8 mouse cellular contexts compared by ENCODE assay signal in genomic region chr9:63716150-63717138, GRCm38 (mm10). TPM values are rescaled to one million over a fixed set of nuclear protein-coding genes. Genes with fewer than 3 reads are reported as not detected.
DNase-seq lines count a peak whose midpoint lies in the region; ATAC-seq and TF ChIP-seq lines count a peak whose summit lies in the region.

No protein-coding gene starts in this region.

- H3K27ac ChIP-seq in forebrain, postnatal 0 days (ENCODE audit: low read depth, low read length) = no peak overlapping the region
- H3K27ac ChIP-seq in forebrain, embryonic 11.5 days (ENCODE audit: low read depth, low read length) = no peak overlapping the region
- H3K27ac ChIP-seq in heart, embryonic 11.5 days (ENCODE audit: low read depth, low read length) = peak overlapping the region; percentile 84
- H3K27ac ChIP-seq in kidney, postnatal 0 days = peak overlapping the region; percentile 44

- H3K4me1 ChIP-seq in forebrain, postnatal 0 days (ENCODE audit: insufficient read depth) = no peaks in the 10 kb centered on the region
- H3K4me1 ChIP-seq in forebrain, embryonic 11.5 days (replicated peaks; ENCODE audit: control insufficient read depth, insufficient read depth, low read length) = peaks cover 4% of the 10 kb centered on the region; the same call in 1 of the 2 replicates
- H3K4me1 ChIP-seq in heart, embryonic 11.5 days (ENCODE audit: control insufficient read depth, insufficient read depth, low read length) = peaks cover 90% of the 10 kb centered on the region
- H3K4me1 ChIP-seq in kidney, postnatal 0 days (replicated peaks; ENCODE audit: insufficient read depth, low read length) = peaks cover 54% of the 10 kb centered on the region

- no peak overlapping the region for H3K4me3 ChIP-seq in forebrain, postnatal 0 days (ENCODE audit: low read depth, low read length)
- H3K4me3 ChIP-seq in forebrain, embryonic 11.5 days (ENCODE audit: low read depth, low read length) = no peak overlapping the region
- H3K4me3 ChIP-seq in heart, embryonic 11.5 days (ENCODE audit: low read depth, low read length) = no peak overlapping the region
- H3K4me3 ChIP-seq in kidney, postnatal 0 days (replicated peaks; ENCODE audit: low read depth, low read length) = no peak overlapping the region

- peak; percentile 38; the same call in 1 of the 2 replicates for ATAC-seq in forebrain, postnatal 0 days
- no peak for ATAC-seq in forebrain, embryonic 11.5 days (replicated peaks; ENCODE audit: low FRiP score)
- ATAC-seq in heart, embryonic 11.5 days (replicated peaks; ENCODE audit: insufficient number of reproducible peaks, low FRiP score, low TSS enrichment) = peak; percentile 74
- ATAC-seq in kidney, postnatal 0 days (replicated peaks; ENCODE audit: low FRiP score, low read depth) = peak; percentile 81

- no peak for TF ChIP-seq CTCF in forebrain, postnatal 0 days (IDR thresholded peaks at IDR 0.05; ENCODE audit: low read depth)
- no peak for TF ChIP-seq CTCF in brain, embryonic 14.5 days (IDR thresholded peaks at IDR 0.05; ENCODE audit: borderline replicate concordance, extremely low read depth, insufficient read depth, insufficient read length)
- no peak for TF ChIP-seq CTCF in kidney, postnatal 0 days (IDR thresholded peaks at IDR 0.05; ENCODE audit: low read depth)

- DNase-seq in forebrain, postnatal 0 days = peak; percentile 39
- DNase-seq in forebrain, embryonic 11.5 days (ENCODE audit: low spot score) = no peak
- DNase-seq in brain, embryonic 14.5 days (ENCODE audit: low read depth) = peak; percentile 70
- DNase-seq in kidney, postnatal 0 days (ENCODE audit: low spot score) = peak; percentile 94
- DNase-seq in lung, postnatal 4 days = peak; percentile 88 to 93
- peak; percentile 56 to 70 for DNase-seq in urinary bladder, postnatal 4 days (ENCODE audit: low spot score in 2 of 2)
- DNase-seq in frontal cortex, postnatal 25 days (ENCODE audit: low spot score in 2 of 2) = no peak

- H3K27me3 ChIP-seq in forebrain, postnatal 0 days (ENCODE audit: insufficient read depth, low read length) = no peaks in the 10 kb centered on the region
- no peaks in the 10 kb centered on the region for H3K27me3 ChIP-seq in forebrain, embryonic 11.5 days (ENCODE audit: control insufficient read depth, insufficient read depth, low read length)
- no peaks in the 10 kb centered on the region for H3K27me3 ChIP-seq in heart, embryonic 11.5 days (ENCODE audit: control insufficient read depth, insufficient read depth, low read length)
- no peaks in the 10 kb centered on the region for H3K27me3 ChIP-seq in kidney, postnatal 0 days (ENCODE audit: insufficient read depth, low read length)

- no peak for TF ChIP-seq POLR2A in brain, embryonic 14.5 days (IDR thresholded peaks at IDR 0.05; ENCODE audit: borderline replicate concordance, extremely low read depth, insufficient read depth, insufficient read length, poor library complexity, severe bottlenecking)

- H3K36me3 ChIP-seq in forebrain, postnatal 0 days (ENCODE audit: insufficient read depth) = no peaks in the 10 kb centered on the region
- H3K36me3 ChIP-seq in forebrain, embryonic 11.5 days (ENCODE audit: control insufficient read depth, insufficient read depth, low read length) = no peaks in the 10 kb centered on the region
- no peaks in the 10 kb centered on the region for H3K36me3 ChIP-seq in heart, embryonic 11.5 days (ENCODE audit: control insufficient read depth, insufficient read depth, low read length)
- no peaks in the 10 kb centered on the region for H3K36me3 ChIP-seq in kidney, postnatal 0 days (ENCODE audit: insufficient read depth, low read length)

- H3K4me2 ChIP-seq in forebrain, postnatal 0 days (ENCODE audit: low read depth) = no peak overlapping the region
- no peak overlapping the region for H3K4me2 ChIP-seq in forebrain, embryonic 11.5 days (ENCODE audit: low read depth, low read length, severe bottlenecking)
- peak overlapping the region; percentile 51 for H3K4me2 ChIP-seq in heart, embryonic 11.5 days
- peak overlapping the region; percentile 1; the same call in 1 of the 2 replicates for H3K4me2 ChIP-seq in kidney, postnatal 0 days (ENCODE audit: low read length)

- no peaks in the 10 kb centered on the region for H3K9me3 ChIP-seq in forebrain, postnatal 0 days (ENCODE audit: low read length)
- no peaks in the 10 kb centered on the region for H3K9me3 ChIP-seq in forebrain, embryonic 11.5 days (ENCODE audit: control insufficient read depth, low read length)
- no peaks in the 10 kb centered on the region for H3K9me3 ChIP-seq in heart, embryonic 11.5 days (replicated peaks; ENCODE audit: control insufficient read depth, low read length)
- no peaks in the 10 kb centered on the region for H3K9me3 ChIP-seq in kidney, postnatal 0 days (replicated peaks; ENCODE audit: low read length)

- WGBS in forebrain, postnatal 0 days = 44% methylated on average over 18 of the region's 18 CpGs
- WGBS in forebrain, embryonic 11.5 days = 42% methylated on average over 18 of the region's 18 CpGs
- 26% methylated on average over 18 of the region's 18 CpGs for WGBS in heart, embryonic 11.5 days (ENCODE audit: insufficient replicate concordance)
- 11% methylated on average over 18 of the region's 18 CpGs for WGBS in kidney, postnatal 0 days

- H3K9ac ChIP-seq in forebrain, postnatal 0 days = no peak overlapping the region
- no peak overlapping the region for H3K9ac ChIP-seq in forebrain, embryonic 11.5 days (ENCODE audit: low read length)
- 0 out of 2 replicates have a peak overlapping the region, but pooled peaks have one; percentile 7 for H3K9ac ChIP-seq in heart, embryonic 11.5 days (ENCODE audit: low read depth, low read length)
- H3K9ac ChIP-seq in kidney, postnatal 0 days (ENCODE audit: low read depth, low read length) = no peak overlapping the region

RNA-seq across cellular contexts. Expression of gene Smad3, which starts 41.4 kb away (rescaled TPM):
- 16.0 and 17.6 TPM in 2 replicates for total RNA-seq in forebrain, postnatal 0 days (2014; rRNA removed)
- polyA plus RNA-seq in forebrain, postnatal 0 days (2015; fragmentation: Nextera tagmentation; extraction: Ambion mirVana) = 5.0 and 5.5 TPM in 2 replicates
- polyA plus RNA-seq in forebrain, embryonic 11.5 days (2014; fragmentation: Nextera tagmentation; extraction: Ambion mirVana) = 16.6 and 17.9 TPM in 2 replicates
- 15.0 and 25.5 TPM in 2 replicates for polyA plus RNA-seq in brain, embryonic 14.5 days (2012; rRNA removed)
- 9.7 and 11.4 TPM in 2 replicates for polyA plus RNA-seq in heart, embryonic 11.5 days (2014; fragmentation: Nextera tagmentation; extraction: Ambion mirVana)
- polyA plus RNA-seq in kidney, postnatal 0 days (2015; fragmentation: Nextera tagmentation; extraction: Ambion mirVana) = 19.2 and 20.0 TPM in 2 replicates

Comparison
In these comparisons a context has a peak if more than half of its experiments do, and no peak if none do; other contexts are left out.
1. DNase-seq: peak in forebrain, postnatal 0 days (single experiment), brain, embryonic 14.5 days (single experiment), kidney, postnatal 0 days (single experiment), lung, postnatal 4 days (2 of 2) and urinary bladder, postnatal 4 days (2 of 2); none in forebrain, embryonic 11.5 days (single experiment) and frontal cortex, postnatal 25 days (0 of 2).
2. H3K27ac ChIP-seq: peak in heart, embryonic 11.5 days (single experiment) and kidney, postnatal 0 days (single experiment); none in forebrain, postnatal 0 days (single experiment) and forebrain, embryonic 11.5 days (single experiment).
3. H3K4me2 ChIP-seq: peak in heart, embryonic 11.5 days (single experiment) and kidney, postnatal 0 days (single experiment); none in forebrain, postnatal 0 days (single experiment) and forebrain, embryonic 11.5 days (single experiment).